Comparison of ENCODE assay signal across 8 mouse cellular contexts in the genomic region with DNA sequence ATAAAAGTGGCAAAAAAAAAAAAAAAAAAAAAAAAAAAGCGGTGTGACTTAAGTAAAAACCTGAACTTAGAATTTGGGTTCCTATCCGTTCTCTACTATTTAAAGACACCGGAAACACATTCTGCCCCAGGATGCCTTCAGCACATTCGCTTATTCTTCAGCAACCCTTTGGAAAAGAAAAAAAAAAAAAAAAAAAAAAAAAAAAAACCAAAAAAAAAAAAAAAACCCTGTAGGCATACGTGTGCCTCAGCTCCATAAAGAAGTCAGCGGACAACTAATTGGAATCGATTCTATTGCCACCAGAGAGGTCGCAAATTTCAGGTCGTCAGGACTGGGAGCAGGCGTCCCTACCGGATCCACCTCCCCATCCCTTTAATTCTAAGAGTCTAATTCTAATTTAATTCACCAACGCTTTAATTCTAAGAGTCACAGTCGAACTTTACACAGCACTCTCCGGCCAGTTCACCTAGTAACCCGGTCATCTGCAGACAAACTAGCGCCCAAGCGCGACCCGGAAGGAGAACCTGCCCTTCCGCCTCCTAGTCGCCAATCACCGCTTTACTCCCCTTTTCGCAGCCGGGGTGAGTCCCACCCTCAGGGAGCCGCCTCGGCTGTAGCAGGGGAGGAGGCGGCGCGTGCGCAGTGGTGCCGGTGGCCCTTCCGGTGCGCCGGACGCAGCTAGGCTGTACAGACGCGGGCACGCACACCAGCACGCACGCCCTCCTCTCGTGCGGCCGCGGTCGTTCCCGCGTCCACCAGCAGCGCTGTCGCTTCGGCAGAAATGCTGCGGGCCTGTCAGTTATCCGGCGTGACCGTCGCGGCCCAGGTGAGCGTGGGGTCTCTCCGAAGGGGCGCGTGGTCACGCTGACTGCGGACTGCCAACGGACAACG. TPM values are rescaled to one million over a fixed set of nuclear protein-coding genes. Genes with fewer than 3 reads are reported as not detected.
DNase-seq lines count a peak whose midpoint lies in the region; ATAC-seq lines count a peak whose summit lies in the region.

Gene Immt, plus strand, starts transcription at position 642 of the 891 bp plus-strand sequence.

- ATAC-seq in erythroblast, adult 5-6 weeks (replicated peaks; ENCODE audit: low FRiP score, poor library complexity, severe bottlenecking) = peak; percentile 96
- ATAC-seq in kidney, embryonic 15.5 days (replicated peaks; ENCODE audit: low FRiP score) = peak; percentile 99
- peak; percentile 94 for ATAC-seq in monocyte, adult 5-6 weeks (replicated peaks; ENCODE audit: insufficient number of reproducible peaks, low FRiP score, low TSS enrichment, poor library complexity, severe bottlenecking)

- peak within 1 kb of the TSS; percentile 93 for H3K27ac ChIP-seq in heart, embryonic 10.5 days
- peak within 1 kb of the TSS; percentile 94 for H3K27ac ChIP-seq in kidney, embryonic 15.5 days

- peak within 1 kb of the TSS; percentile 83 for H3K4me3 ChIP-seq in heart, embryonic 10.5 days
- H3K4me3 ChIP-seq in kidney, embryonic 15.5 days (replicated peaks) = peak within 1 kb of the TSS; percentile 92

- peak within 1 kb of the TSS; percentile 87 for H3K9ac ChIP-seq in kidney, embryonic 15.5 days

- no peaks in the 10 kb centered on the region for H3K27me3 ChIP-seq in heart, embryonic 10.5 days (ENCODE audit: insufficient read depth, poor library complexity, severe bottlenecking)
- H3K27me3 ChIP-seq in kidney, embryonic 15.5 days = 0 out of 2 replicates have a peak, but pooled peaks cover 3% of the 10 kb centered on the region

- no peaks in the 10 kb centered on the region for H3K9me3 ChIP-seq in heart, embryonic 10.5 days
- no peaks in the 10 kb centered on the region for H3K9me3 ChIP-seq in kidney, embryonic 15.5 days (replicated peaks)

- H3K4me2 ChIP-seq in kidney, embryonic 15.5 days = peak within 1 kb of the TSS; percentile 72

- under 1% methylated on average over 63 of the region's 64 CpGs for WGBS in heart, embryonic 10.5 days
- WGBS in kidney, embryonic 15.5 days = under 1% methylated on average over 64 of the region's 64 CpGs

- peaks cover 20% of the 10 kb centered on the region for H3K36me3 ChIP-seq in heart, embryonic 10.5 days
- H3K36me3 ChIP-seq in kidney, embryonic 15.5 days = peaks cover 22% of the 10 kb centered on the region

- DNase-seq in B cell, adult 2 months = peak; percentile 93 to 94
- peak; percentile 99 for DNase-seq in brain, adult 2 months (ENCODE audit: low read depth, low spot score)
- peak; percentile 99 for DNase-seq in heart, embryonic 10.5 days (ENCODE audit: low spot score)
- peak; percentile 98 for DNase-seq in liver
- peak; percentile 98 to 99 for DNase-seq in spleen, postnatal 4 days (ENCODE audit: low spot score in 2 of 2)

- H3K4me1 ChIP-seq in heart, embryonic 10.5 days = peaks cover 8% of the 10 kb centered on the region
- H3K4me1 ChIP-seq in kidney, embryonic 15.5 days = peaks cover 18% of the 10 kb centered on the region

RNA-seq across cellular contexts. Expression of gene Immt, which starts in this region (rescaled TPM):
- 50.5 and 60.8 TPM in 2 replicates for total RNA-seq in erythroblast, adult 5-6 weeks (2015; ENCODE audit: low replicate concordance)
- 40.0 and 44.0 TPM in 2 replicates for total RNA-seq in erythroblast, adult 5-6 weeks (2017; ENCODE audit: low replicate concordance)
- 271 and 337 TPM in 2 replicates for polyA plus RNA-seq in heart, embryonic 10.5 days (2016; fragmentation: Nextera tagmentation; extraction: Ambion mirVana)
- polyA plus RNA-seq in kidney, embryonic 15.5 days (2015; fragmentation: Nextera tagmentation; extraction: Ambion mirVana) = 217 and 222 TPM in 2 replicates
- 77.9 to 115 TPM (median 82.7 TPM) in 3 replicates for total RNA-seq in monocyte, adult 5-6 weeks (2017)

Comparison
In these comparisons a context has a peak if more than half of its experiments do, and no peak if none do; other contexts are left out.
1. Peak in every context shown above with its lines: DNase-seq, ATAC-seq, H3K4me3 ChIP-seq and H3K27ac ChIP-seq.